Mouse (Mus musculus): ENCODE results near the gene Rec8. TPM values are rescaled to one million over a fixed set of nuclear protein-coding genes. Genes with fewer than 3 reads are reported as not detected.
A peak's percentile ranks its signal among the peaks of the same experiment; 100 is the strongest.

Gene Rec8
- polyA plus RNA-seq, 1 experiment = 11.4 TPM

- peak overlapping the region; percentile 34; the same call in 1 of the 2 replicates for H3K4me3 ChIP-seq (ENCODE audit: insufficient read depth, low read depth, low read length)
- 39% methylated on average over 22 of the region's 22 CpGs for WGBS
Observed at GRCm38 (mm10) chr14:55618486-55619195, 804 bp downstream of the Rec8 start.

GRCm38 (mm10) chr14:55628077-55628827, 10.4 kb downstream of the Rec8 start:
- Histone ChIP-seq H3K27ac (ENCODE audit: insufficient read depth, low read depth, low read length) (no peak overlapping the region), H3K27me3 (replicated peaks; ENCODE audit: control insufficient read depth, insufficient read depth, low read length) (no peaks in the 10 kb centered on the region), H3K4me3 (ENCODE audit: insufficient read depth, low read depth, low read length) (no peak overlapping the region), H3K4me1 (ENCODE audit: control insufficient read depth, insufficient read depth, low read length) (no peaks in the 10 kb centered on the region), H3K36me3 (ENCODE audit: control insufficient read depth, insufficient read depth, low read length) (no peaks in the 10 kb centered on the region)
- 83% methylated on average over 27 of the region's 27 CpGs for WGBS
- TF ChIP-seq POLR2A (IDR thresholded peaks at IDR 0.05; ENCODE audit: low read depth, low read length) (no peak), CTCF (conservative IDR thresholded peaks at IDR 0.05; ENCODE audit: insufficient read depth, insufficient read length, low read depth, low read length) (no peak)
- DNase-seq = no peak

More at GRCm38 (mm10) chr14:55618486-55619195, 804 bp downstream of the Rec8 start:
- H3K27me3 ChIP-seq (replicated peaks; ENCODE audit: control insufficient read depth, insufficient read depth, low read length) = no peaks in the 10 kb centered on the region
- no peak for DNase-seq
- 0 out of 2 replicates have a peak overlapping the region, but pooled peaks have one; percentile 16 for H3K27ac ChIP-seq (ENCODE audit: insufficient read depth, low read depth, low read length)
- H3K36me3 ChIP-seq (ENCODE audit: control insufficient read depth, insufficient read depth, low read length) = no peaks in the 10 kb centered on the region
- TF ChIP-seq POLR2A (IDR thresholded peaks at IDR 0.05; ENCODE audit: low read depth, low read length) (no peak), CTCF (conservative IDR thresholded peaks at IDR 0.05; ENCODE audit: insufficient read depth, insufficient read length, low read depth, low read length) (no peak)
- H3K4me1 ChIP-seq (ENCODE audit: control insufficient read depth, insufficient read depth, low read length) = peaks cover 1% of the 10 kb centered on the region; the same call in 1 of the 2 replicates

- Histone ChIP-seq H3K27me3 (replicated peaks; ENCODE audit: control insufficient read depth, insufficient read depth, low read length) (no peaks in the 10 kb centered on the region), H3K4me3 (ENCODE audit: insufficient read depth, low read depth, low read length) (no peak overlapping the region), H3K4me1 (ENCODE audit: control insufficient read depth, insufficient read depth, low read length) (no peaks in the 10 kb centered on the region), H3K36me3 (ENCODE audit: control insufficient read depth, insufficient read depth, low read length) (no peaks in the 10 kb centered on the region), H3K27ac (ENCODE audit: insufficient read depth, low read depth, low read length) (no peak overlapping the region)
- TF ChIP-seq POLR2A (IDR thresholded peaks at IDR 0.05; ENCODE audit: low read depth, low read length) (no peak), CTCF (conservative IDR thresholded peaks at IDR 0.05; ENCODE audit: insufficient read depth, insufficient read length, low read depth, low read length) (peak; percentile 85)
- peak; percentile 59 for DNase-seq
- 43% methylated on average over 5 of the region's 5 CpGs for WGBS
Observed at GRCm38 (mm10) chr14:55629312-55629711, 11.5 kb downstream of the Rec8 start.

GRCm38 (mm10) chr14:55634874-55635522, 17.2 kb downstream of the Rec8 start:
- Histone ChIP-seq H3K27ac (ENCODE audit: insufficient read depth, low read depth, low read length) (peak overlapping the region; percentile 2; the same call in 1 of the 2 replicates), H3K36me3 (ENCODE audit: control insufficient read depth, insufficient read depth, low read length) (no peaks in the 10 kb centered on the region), H3K4me1 (ENCODE audit: control insufficient read depth, insufficient read depth, low read length) (no peaks in the 10 kb centered on the region), H3K4me3 (ENCODE audit: insufficient read depth, low read depth, low read length) (peak overlapping the region; percentile 70), H3K27me3 (replicated peaks; ENCODE audit: control insufficient read depth, insufficient read depth, low read length) (no peaks in the 10 kb centered on the region)
- peak; percentile 31 for DNase-seq
- 3% methylated on average over 23 of the region's 23 CpGs for WGBS
- TF ChIP-seq POLR2A (IDR thresholded peaks at IDR 0.05; ENCODE audit: low read depth, low read length) (no peak), CTCF (conservative IDR thresholded peaks at IDR 0.05; ENCODE audit: insufficient read depth, insufficient read length, low read depth, low read length) (no peak)

GRCm38 (mm10) chr14:55635523-55636007, 17.7 kb downstream of the Rec8 start, which contains the start of gene Ipo4:
Gene Ipo4, minus strand, starts transcription at chr14:55635957.
- H3K27ac ChIP-seq (ENCODE audit: insufficient read depth, low read depth, low read length) = peak within 1 kb of the TSS; percentile 14; the same call in 1 of the 2 replicates
- TF ChIP-seq CTCF (conservative IDR thresholded peaks at IDR 0.05; ENCODE audit: insufficient read depth, insufficient read length, low read depth, low read length) (no peak), POLR2A (IDR thresholded peaks at IDR 0.05; ENCODE audit: low read depth, low read length) (peak; percentile 40)
- peak; percentile 94 for DNase-seq
- 2% methylated on average over 33 of the region's 33 CpGs for WGBS
- no peaks in the 10 kb centered on the region for H3K36me3 ChIP-seq (ENCODE audit: control insufficient read depth, insufficient read depth, low read length)
- H3K4me3 ChIP-seq (ENCODE audit: insufficient read depth, low read depth, low read length) = peak within 1 kb of the TSS; percentile 70
- H3K4me1 ChIP-seq (ENCODE audit: control insufficient read depth, insufficient read depth, low read length) = no peaks in the 10 kb centered on the region
- no peaks in the 10 kb centered on the region for H3K27me3 ChIP-seq (replicated peaks; ENCODE audit: control insufficient read depth, insufficient read depth, low read length)

GRCm38 (mm10) chr14:55637795-55638194, 20.0 kb downstream of the Rec8 start, which contains the start of gene Gm49378:
Gene Gm49378, minus strand, starts transcription at chr14:55637895.
- TF ChIP-seq POLR2A (IDR thresholded peaks at IDR 0.05; ENCODE audit: low read depth, low read length) (no peak), CTCF (conservative IDR thresholded peaks at IDR 0.05; ENCODE audit: insufficient read depth, insufficient read length, low read depth, low read length) (no peak)
- Histone ChIP-seq H3K4me3 (ENCODE audit: insufficient read depth, low read depth, low read length) (no peak within 1 kb of the TSS), H3K36me3 (ENCODE audit: control insufficient read depth, insufficient read depth, low read length) (no peaks in the 10 kb centered on the region), H3K4me1 (ENCODE audit: control insufficient read depth, insufficient read depth, low read length) (peaks cover 7% of the 10 kb centered on the region), H3K27me3 (replicated peaks; ENCODE audit: control insufficient read depth, insufficient read depth, low read length) (no peaks in the 10 kb centered on the region), H3K27ac (ENCODE audit: insufficient read depth, low read depth, low read length) (no peak within 1 kb of the TSS)
- DNase-seq = no peak
- 92% methylated on average over 9 of the region's 9 CpGs for WGBS
